Mouse (Mus musculus): Measurements from ENCODE around the gene Slc28a1.

Gene Slc28a1

DNA sequence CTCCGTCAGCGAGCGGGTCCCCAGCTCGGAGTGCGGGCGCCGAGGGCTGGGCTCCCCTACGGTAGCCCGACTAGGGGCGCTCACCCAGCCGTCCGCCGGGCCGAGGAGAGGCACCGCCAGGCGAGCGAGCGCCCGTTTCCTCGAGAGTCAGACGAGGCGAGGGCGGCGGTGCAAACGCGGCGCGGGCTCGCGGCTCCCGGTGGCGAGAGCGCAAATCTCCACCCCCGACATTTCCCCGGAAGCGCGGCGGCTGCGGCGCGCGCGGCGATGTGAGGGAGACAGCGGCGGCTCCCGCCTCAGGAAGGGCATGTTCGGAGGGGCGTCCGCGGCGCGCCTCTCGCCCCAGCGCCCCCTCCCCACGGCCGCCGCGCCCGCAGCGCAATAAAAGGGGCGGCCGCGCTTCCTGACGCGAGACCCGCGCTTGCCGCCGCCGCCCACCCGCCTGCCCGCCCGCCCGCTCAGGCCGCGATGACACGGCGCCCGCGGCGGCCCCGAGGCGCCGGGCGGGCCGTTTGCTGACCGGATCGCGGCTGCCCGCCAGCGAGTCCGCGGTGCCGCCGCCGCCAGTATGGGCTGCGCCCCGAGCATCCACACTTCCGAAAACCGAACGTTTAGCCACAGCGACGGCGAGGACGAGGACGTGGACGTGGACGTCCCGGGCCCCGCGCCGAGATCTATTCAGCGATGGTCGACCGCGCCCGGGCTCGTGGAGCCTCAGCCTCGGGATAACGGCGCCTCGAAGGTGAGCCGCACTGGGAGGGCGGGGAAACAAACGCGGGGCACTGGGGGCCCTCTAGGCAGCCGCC lies 99.0 kb downstream of the Slc28a1 start, which contains the start of gene Pde8a:
TSS of gene Pde8a (plus strand) at position 250 of the 806 bp plus-strand sequence.
- DNase-seq (ENCODE audit: low read depth), result no peak

DNA sequence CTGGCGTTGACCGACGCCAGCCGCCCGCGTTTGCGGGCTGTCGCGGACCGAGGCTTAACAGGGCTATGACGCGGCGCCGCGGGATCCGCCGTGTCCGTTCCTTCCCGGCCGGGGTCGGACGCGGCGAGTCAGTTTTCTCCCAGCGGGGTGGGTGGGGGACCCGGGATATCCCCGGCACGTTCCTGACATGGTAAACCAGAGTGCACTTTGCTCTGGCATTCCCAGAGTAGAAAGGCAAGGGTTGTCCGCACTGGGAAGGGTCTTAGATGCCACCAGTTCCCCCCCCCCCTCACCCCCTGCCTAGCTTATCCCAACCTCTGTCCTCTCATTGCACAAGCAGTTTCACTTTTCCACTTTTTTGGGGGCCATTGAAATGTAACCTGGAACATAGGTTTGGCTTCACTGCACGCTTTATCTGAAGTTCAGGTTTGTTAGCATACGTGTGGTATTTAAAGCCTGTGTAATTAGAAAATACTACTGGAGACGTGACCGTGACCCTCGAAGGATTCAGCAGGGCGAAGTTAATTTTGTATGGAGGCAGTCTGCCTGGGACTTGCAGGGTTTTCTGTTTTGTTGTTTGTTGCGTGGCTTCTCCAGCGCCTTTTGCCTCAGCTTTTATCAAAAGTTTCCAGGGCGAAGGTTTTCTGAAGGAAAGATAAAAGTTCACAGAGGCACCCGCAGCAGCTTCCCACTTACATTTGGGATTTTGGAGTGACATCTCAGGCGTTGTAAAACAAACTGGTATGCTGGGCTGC lies 99.7 kb downstream of the Slc28a1 start:
- no peak for DNase-seq (ENCODE audit: low read depth)

- no peak for DNase-seq (ENCODE audit: low read depth)
Observed at GRCm38 (mm10) chr7:81215950-81216349, 101.4 kb downstream of the Slc28a1 start.

- DNase-seq (ENCODE audit: low read depth), result no peak
Observed at GRCm38 (mm10) chr7:81219321-81219720, 104.7 kb downstream of the Slc28a1 start.
